Mouse (Mus musculus) bone marrow, adult 2 months (tissue): ENCODE data around the gene Gcnt1.

Experiments used
- CTCF ChIP-seq: fragments of 200-500 bp; IDR thresholded peaks from 2 replicates; pipeline ENCODE4 v1.5.1; 2011; ENCODE audit warnings: low read length, control low read depth; ENCODE audit not compliant: control insufficient read depth, insufficient read depth
- POLR2A ChIP-seq: fragments of 200-500 bp; IDR thresholded peaks from 2 replicates; pipeline ENCODE4 v1.6.1; 2011; ENCODE audit warnings: low read depth, mild to moderate bottlenecking, control low read depth, low read length, borderline replicate concordance; ENCODE audit not compliant: control insufficient read depth

DNA sequence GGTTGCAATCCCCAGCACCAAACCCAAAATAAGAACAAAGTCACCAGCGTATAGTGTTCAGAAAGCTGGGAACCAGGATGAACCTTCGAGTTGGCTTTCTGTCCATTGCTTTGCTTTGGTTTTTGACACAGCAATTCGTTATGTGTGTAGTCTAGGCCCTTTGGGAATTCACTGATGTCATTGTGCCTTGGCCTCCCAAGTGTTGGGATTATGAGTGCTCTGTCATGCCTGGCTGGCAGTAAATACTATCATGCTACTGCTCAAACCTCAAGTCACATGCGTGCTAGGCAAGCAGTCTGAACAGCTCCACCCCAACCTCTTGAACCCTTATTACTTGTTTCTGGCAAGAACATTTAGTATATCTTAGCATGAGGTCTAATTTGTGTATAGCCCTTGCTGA is 30.5 kb upstream of the Gcnt1 start:
- TF ChIP-seq CTCF (no peak), POLR2A (no peak)
